Mouse (Mus musculus): ENCODE results near the gene Lsr. TPM values are rescaled to one million over a fixed set of nuclear protein-coding genes. Genes with fewer than 3 reads are reported as not detected.

Lsr gene
- polyA plus RNA-seq, 1 experiment from 2014 or later: 17.0 TPM

DNA sequence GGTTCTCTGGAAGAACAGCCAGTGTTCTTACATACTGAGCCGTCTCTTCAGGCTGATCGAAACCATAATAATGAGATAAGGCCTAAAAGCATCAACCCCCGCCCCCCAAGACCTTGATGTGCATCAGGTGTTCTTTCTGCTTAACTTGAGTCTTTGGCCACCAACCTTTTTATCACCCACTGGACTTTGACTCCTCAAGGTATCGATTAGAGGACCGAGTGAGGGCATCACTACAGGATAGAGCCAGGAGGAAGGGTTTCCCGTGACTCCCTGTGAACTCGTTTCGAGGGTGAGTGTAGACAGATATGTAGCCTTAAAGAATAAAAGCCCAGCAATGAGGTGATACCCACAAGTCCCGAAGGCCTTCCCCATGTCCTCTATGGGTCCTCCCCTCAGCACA lies 12.1 kb upstream of the Lsr start:
- H3K4me3 ChIP-seq: no peak overlapping the region
- H3K27me3 ChIP-seq: no peaks in the 10 kb centered on the region
- no peaks in the 10 kb centered on the region for H3K36me3 ChIP-seq
- 87% methylated on average over 9 of the region's 9 CpGs for WGBS
- no peaks in the 10 kb centered on the region for H3K4me1 ChIP-seq (replicated peaks)
- no peaks in the 10 kb centered on the region for H3K9me3 ChIP-seq
- no peak overlapping the region for H3K4me2 ChIP-seq
- no peak overlapping the region for H3K27ac ChIP-seq (replicated peaks)
- ATAC-seq (ENCODE audit: low read depth): no peak
- H3K9ac ChIP-seq: no peak overlapping the region

DNA sequence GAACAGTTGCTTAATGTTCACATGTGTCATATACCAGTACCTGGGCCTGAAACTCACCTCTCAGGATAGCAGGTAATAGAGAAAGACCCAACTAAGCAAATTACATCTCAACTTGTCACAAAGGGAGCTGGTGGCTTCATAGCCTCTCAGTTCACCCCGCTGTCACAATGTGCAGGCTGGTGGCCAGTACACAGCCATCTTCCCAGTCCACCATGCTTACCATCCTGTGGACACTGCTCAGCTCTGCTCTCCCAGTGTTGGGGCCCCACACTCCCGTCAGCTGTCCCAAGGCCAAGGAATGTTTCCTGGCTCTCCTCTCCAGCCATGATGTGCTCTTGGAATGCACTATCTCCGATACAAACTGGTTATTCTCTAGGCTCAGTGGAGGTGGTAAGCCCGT lies 8.4 kb upstream of the Lsr start:
- ATAC-seq (ENCODE audit: low read depth): no peak
- Histone ChIP-seq H3K4me1 (replicated peaks) (no peaks in the 10 kb centered on the region), H3K9me3 (no peaks in the 10 kb centered on the region), H3K4me2 (no peak overlapping the region), H3K27ac (replicated peaks) (no peak overlapping the region), H3K9ac (no peak overlapping the region), H3K36me3 (no peaks in the 10 kb centered on the region), H3K4me3 (no peak overlapping the region), H3K27me3 (no peaks in the 10 kb centered on the region)
- 95% methylated on average over 4 of the region's 4 CpGs for WGBS

DNA sequence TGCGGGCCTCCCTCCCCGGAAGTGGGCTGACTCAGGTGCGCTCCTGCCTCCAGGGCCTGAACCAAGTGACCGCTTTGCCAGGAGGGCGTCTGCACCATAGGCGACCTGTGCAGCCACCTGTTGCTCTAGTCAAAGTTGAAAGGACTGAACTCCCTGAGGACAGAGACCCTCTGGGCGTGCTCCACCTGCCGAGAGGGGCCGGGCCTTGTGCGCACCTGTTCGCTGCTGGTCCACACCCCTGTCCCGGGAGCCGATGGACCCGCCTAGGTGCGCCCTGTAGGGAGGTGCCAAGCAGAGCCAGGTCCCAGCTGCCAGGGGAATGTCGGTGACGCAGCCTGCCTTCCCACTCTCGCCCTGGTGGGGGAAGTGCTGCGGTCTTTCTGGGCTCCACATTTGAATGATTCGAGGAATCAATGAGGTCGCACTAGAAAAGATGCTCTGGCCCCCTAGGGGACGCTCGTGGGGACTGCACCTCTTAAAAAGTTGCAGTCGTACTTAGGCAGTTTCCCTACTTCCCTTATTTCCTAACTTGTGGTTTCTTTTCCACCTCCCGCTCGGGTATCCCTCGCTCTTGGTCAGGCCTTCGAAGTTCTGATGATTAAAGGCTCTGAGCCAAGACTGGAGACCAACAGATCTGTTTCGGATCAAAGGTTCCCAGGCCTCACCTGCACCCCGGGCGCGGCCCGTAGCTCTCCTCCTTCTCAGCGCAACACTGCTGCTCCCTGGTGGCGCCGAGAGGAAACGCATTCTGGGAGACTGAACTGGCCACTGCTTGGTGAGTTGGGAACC lies 431 bp upstream of the Lsr start, which contains the start of gene Fam187b:
TSS of gene Fam187b (plus strand) at position 290 of the 789 bp plus-strand sequence.
- Histone ChIP-seq H3K27ac (replicated peaks) (no peak within 1 kb of the TSS), H3K4me2 (peak within 1 kb of the TSS; percentile 58), H3K9me3 (no peaks in the 10 kb centered on the region), H3K9ac (peak within 1 kb of the TSS; percentile 42), H3K4me3 (peak within 1 kb of the TSS; percentile 33), H3K36me3 (no peaks in the 10 kb centered on the region), H3K4me1 (replicated peaks) (peaks cover 10% of the 10 kb centered on the region), H3K27me3 (peaks cover 24% of the 10 kb centered on the region)
- peak; percentile 72 for ATAC-seq (ENCODE audit: low read depth)
- WGBS: 1% methylated on average over 37 of the region's 37 CpGs

DNA sequence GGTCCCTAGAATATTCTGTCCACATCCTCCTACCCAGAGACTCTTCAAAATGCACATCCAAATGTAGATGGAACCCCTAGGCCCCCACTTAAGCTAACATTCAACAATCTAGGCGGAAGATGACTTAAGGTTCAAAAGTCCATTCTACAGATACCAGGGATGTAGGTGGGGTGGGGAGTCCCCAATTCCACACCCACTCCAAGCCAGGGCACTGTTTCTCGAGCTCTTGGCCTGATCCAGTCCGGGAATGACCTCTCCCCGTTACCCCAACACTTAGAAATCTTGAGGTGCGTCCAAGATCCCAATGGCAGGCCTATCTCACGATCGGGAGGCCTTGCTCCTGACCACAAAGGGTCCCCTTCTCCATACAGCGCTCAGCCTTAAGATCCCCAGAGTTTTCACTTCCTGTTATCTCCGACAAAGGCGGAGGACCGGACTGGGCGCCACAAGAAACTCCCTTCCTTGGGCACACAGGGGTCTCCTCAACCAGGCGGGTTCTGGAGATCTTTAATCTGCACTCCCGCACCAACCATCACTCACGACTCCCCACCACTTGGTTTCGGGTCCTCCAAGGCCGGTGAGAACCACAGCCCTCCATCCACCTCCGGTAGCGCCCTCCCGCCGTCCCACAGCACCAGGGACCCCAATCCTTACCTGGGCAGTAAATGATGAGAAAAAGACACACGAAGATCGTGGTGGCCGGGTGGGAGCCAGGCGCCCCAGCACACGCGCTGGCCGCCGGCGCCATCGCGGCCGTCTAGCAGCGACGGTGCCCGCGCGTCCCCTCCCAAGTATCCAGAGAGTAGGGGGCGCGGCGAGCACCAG lies 626 bp downstream of the Lsr start:
- H3K36me3 ChIP-seq: no peaks in the 10 kb centered on the region
- no peak overlapping the region for H3K27ac ChIP-seq (replicated peaks)
- H3K4me1 ChIP-seq (replicated peaks): peaks cover 10% of the 10 kb centered on the region
- H3K27me3 ChIP-seq: peaks cover 24% of the 10 kb centered on the region
- H3K4me2 ChIP-seq: peak overlapping the region; percentile 58
- peak overlapping the region; percentile 42; the same call in 1 of the 2 replicates for H3K9ac ChIP-seq
- no peaks in the 10 kb centered on the region for H3K9me3 ChIP-seq
- peak overlapping the region; percentile 33 for H3K4me3 ChIP-seq
- no peak for ATAC-seq (ENCODE audit: low read depth)
- 3% methylated on average over 41 of the region's 41 CpGs for WGBS

DNA sequence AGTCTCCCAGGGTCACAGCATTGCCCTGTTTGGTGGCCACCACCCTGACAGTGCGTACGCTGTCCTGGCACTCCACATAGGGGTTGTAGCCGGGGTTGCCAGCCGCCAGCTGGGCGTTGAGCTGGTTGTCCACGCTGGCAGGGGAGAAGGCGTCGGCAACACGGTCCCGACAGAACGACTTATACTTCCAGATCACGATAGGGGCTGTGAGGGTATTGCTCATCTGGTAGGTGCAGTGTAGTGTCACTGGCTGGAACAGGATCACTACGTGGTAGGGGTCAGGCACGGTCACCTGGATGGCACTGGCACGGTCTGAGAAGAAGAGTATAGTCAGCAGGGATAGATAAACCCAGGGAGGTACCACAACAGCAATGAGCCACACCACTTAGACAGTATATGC lies 1.4 kb downstream of the Lsr start:
- Histone ChIP-seq H3K36me3 (no peaks in the 10 kb centered on the region), H3K4me2 (peak overlapping the region; percentile 58), H3K9ac (no peak overlapping the region), H3K4me3 (peak overlapping the region; percentile 33; the same call in 1 of the 2 replicates), H3K9me3 (no peaks in the 10 kb centered on the region), H3K27me3 (peaks cover 24% of the 10 kb centered on the region), H3K4me1 (replicated peaks) (peaks cover 10% of the 10 kb centered on the region), H3K27ac (replicated peaks) (no peak overlapping the region)
- ATAC-seq (ENCODE audit: low read depth): no peak
- 89% methylated on average over 15 of the region's 15 CpGs for WGBS

DNA sequence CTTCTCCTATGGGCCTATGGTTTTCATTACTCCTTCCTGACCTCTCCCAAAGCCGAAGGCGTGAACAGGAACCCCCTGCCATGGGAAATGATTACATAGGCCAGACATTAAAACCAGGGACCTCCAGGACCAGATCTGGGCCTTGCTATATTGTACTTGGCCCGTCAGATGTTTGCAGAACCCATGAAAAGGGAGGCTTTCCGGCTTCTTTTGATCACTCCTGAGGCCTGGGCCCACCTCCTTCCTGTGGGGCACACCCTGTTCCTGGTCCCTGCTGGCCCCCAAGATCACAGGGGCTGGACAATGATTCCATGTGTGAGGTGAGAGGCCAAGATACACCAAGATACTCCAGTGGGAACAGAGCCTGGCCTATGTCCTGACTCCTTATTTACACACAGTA lies 4.1 kb downstream of the Lsr start:
- H3K4me2 ChIP-seq: no peak overlapping the region
- H3K9ac ChIP-seq: no peak overlapping the region
- H3K4me3 ChIP-seq: no peak overlapping the region
- no peaks in the 10 kb centered on the region for H3K9me3 ChIP-seq
- ATAC-seq (ENCODE audit: low read depth): no peak
- H3K27me3 ChIP-seq: peaks cover 24% of the 10 kb centered on the region
- 81% methylated on average over 4 of the region's 4 CpGs for WGBS
- H3K27ac ChIP-seq (replicated peaks): no peak overlapping the region
- H3K36me3 ChIP-seq: no peaks in the 10 kb centered on the region
- peaks cover 10% of the 10 kb centered on the region for H3K4me1 ChIP-seq (replicated peaks)

DNA sequence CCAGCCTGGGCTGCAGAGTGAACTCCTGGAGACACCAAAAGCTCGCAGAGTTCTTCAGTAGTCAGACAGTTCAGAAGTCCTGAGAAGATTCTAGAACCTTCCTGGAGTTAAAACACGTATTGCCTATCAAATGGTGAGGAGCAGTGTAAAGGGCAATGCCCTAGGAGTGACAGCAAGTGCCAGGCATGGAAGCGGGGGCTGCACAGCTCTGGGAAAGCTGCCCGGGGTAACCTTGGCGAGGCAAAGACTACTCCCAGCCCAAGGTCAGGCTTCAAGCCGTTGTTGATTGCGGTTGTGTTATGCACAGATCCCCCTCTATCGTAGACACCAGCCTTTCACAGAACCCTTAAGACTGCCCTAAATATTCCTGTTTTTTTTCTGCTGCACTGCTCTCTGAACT lies 4.7 kb downstream of the Lsr start:
- ATAC-seq (ENCODE audit: low read depth): no peak
- Histone ChIP-seq H3K9me3 (no peaks in the 10 kb centered on the region), H3K4me3 (no peak overlapping the region), H3K4me1 (replicated peaks) (peaks cover 6% of the 10 kb centered on the region), H3K36me3 (no peaks in the 10 kb centered on the region), H3K27me3 (peaks cover 21% of the 10 kb centered on the region), H3K4me2 (no peak overlapping the region), H3K27ac (replicated peaks) (no peak overlapping the region; the same call in 1 of the 2 replicates), H3K9ac (no peak overlapping the region)
- WGBS: 89% methylated on average over 8 of the region's 8 CpGs

DNA sequence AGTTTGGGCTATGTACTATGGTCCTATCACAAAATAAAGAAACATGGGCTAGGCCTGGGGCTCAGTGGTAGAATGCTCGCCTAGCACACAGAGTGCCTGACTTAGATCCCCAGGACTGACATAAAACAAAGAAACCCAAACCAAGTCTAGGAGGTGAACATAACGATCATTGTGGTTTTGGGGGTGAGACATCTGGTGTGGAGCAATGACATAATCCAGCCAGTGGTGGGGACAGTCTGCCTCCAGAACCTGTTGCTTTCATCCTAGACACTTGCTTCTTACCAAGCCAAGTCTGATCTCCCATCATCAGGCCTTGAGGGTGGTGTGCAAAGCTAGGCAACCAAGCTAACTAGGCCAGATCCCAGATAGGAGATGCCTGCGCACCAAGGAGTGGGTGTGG lies 6.6 kb downstream of the Lsr start:
- 82% methylated on average over 3 of the region's 3 CpGs for WGBS
- Histone ChIP-seq H3K9me3 (no peaks in the 10 kb centered on the region), H3K4me3 (no peak overlapping the region), H3K9ac (no peak overlapping the region), H3K27me3 (peaks cover under 1% of the 10 kb centered on the region; the same call in 1 of the 2 replicates), H3K36me3 (no peaks in the 10 kb centered on the region), H3K4me2 (no peak overlapping the region), H3K4me1 (replicated peaks) (no peaks in the 10 kb centered on the region), H3K27ac (replicated peaks) (no peak overlapping the region)
- ATAC-seq (ENCODE audit: low read depth): no peak

DNA sequence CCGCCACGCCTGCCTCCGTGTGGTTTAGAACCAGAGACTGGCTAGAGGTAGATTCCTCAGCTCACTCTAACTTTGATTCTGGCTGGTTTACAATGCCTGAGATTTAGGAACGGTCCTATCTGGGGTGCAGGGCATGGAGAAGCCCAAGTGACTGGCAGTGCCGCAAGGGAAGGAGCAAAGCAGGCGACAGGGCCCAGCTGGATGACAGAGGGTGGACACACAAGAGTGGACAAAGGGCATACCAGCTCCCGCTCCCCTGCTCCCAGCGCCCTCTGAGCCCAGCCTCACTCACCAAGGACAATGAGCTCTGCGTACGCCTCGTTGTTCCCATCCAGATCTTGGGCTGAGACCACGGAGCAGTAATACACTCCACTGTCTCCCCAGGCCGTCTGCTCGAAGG lies 7.6 kb downstream of the Lsr start:
- H3K4me1 ChIP-seq (replicated peaks): no peaks in the 10 kb centered on the region
- no peaks in the 10 kb centered on the region for H3K9me3 ChIP-seq
- 63% methylated on average over 14 of the region's 14 CpGs for WGBS
- no peak for ATAC-seq (ENCODE audit: low read depth)
- no peak overlapping the region for H3K4me2 ChIP-seq
- no peaks in the 10 kb centered on the region for H3K36me3 ChIP-seq
- H3K4me3 ChIP-seq: no peak overlapping the region
- no peak overlapping the region for H3K9ac ChIP-seq
- H3K27me3 ChIP-seq: no peaks in the 10 kb centered on the region
- no peak overlapping the region for H3K27ac ChIP-seq (replicated peaks)

DNA sequence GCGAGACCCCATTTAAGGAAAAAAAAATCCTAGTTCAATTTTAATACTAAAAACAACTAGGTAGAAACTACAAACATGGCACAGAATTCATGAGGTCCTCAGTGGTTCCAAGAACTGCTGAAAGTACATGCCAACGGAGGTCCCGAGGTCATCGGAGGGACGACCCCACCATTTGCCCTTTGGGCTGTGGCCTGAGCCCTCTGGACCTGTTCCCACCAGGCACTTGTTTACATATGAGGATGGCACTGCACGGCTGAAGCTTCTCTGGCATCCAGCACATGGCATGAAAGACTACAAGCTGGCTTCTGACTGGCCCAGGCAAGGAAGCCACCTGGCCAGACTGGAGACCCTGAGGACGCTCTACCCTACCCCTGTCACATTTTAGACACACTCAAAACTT lies 8.9 kb downstream of the Lsr start:
- Histone ChIP-seq H3K4me2 (no peak overlapping the region), H3K27ac (replicated peaks) (no peak overlapping the region), H3K4me1 (replicated peaks) (peaks cover 5% of the 10 kb centered on the region; the same call in 1 of the 2 replicates), H3K36me3 (peaks cover 3% of the 10 kb centered on the region; the same call in 1 of the 2 replicates), H3K27me3 (no peaks in the 10 kb centered on the region), H3K9ac (no peak overlapping the region), H3K4me3 (no peak overlapping the region), H3K9me3 (no peaks in the 10 kb centered on the region)
- no peak for ATAC-seq (ENCODE audit: low read depth)
- 88% methylated on average over 7 of the region's 7 CpGs for WGBS

DNA sequence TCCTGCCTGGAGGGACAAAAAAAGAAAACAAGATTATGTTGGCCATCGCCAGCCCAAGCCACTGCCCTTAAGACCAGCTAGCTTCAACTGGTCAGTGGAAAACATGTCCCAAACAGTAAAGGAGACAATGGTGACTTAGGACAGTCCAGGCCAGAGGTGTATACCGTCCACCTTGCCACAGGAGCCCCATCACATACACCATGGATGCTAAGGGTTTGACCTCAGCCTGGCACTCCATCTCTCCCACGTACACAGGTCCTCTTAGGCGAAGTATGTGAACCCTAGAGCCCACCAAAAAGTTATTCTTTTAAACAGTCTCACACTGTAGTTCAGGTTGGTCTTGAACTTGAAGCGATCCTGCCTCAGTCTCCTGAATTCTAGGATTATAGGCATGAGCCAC lies 10.4 kb downstream of the Lsr start:
- Histone ChIP-seq H3K4me2 (no peak overlapping the region), H3K27ac (replicated peaks) (no peak overlapping the region), H3K9me3 (no peaks in the 10 kb centered on the region), H3K27me3 (no peaks in the 10 kb centered on the region), H3K4me3 (no peak overlapping the region), H3K36me3 (peaks cover 15% of the 10 kb centered on the region), H3K4me1 (replicated peaks) (peaks cover 20% of the 10 kb centered on the region), H3K9ac (no peak overlapping the region)
- no peak for ATAC-seq (ENCODE audit: low read depth)
- 92% methylated on average over 5 of the region's 5 CpGs for WGBS

DNA sequence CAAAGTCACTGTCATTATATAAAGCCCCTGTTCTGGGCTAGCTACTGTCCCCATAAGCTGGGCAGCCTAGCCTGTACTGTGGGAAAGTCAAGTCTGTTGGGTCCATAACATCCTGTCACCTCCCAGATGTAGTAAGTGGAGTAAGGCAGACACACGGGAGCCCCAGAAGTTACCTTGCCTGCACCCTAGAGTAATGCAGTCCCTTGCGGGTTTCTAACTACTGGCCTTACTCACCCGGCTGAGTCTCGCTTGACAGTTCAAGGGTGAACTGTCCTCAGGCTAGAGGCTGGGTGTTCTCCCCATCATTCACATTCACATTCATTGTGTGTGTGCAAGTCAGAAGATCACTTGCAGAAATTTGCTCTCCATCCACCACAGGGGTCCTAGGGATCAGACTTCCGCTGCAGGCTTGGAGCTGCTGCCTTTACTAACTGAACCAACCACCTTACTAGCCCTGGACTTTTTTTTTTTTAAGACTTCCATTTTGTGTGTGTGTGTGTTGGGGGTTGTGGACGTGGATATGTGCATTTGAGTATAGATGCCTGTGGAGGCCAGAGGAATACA lies 13.4 kb downstream of the Lsr start:
- no peak overlapping the region for H3K9ac ChIP-seq
- no peak overlapping the region for H3K4me3 ChIP-seq
- no peak overlapping the region for H3K27ac ChIP-seq (replicated peaks)
- ATAC-seq (ENCODE audit: low read depth): no peak
- H3K4me2 ChIP-seq: no peak overlapping the region
- H3K27me3 ChIP-seq: no peaks in the 10 kb centered on the region
- peaks cover 18% of the 10 kb centered on the region for H3K36me3 ChIP-seq
- no peaks in the 10 kb centered on the region for H3K9me3 ChIP-seq
- H3K4me1 ChIP-seq (replicated peaks): peaks cover 31% of the 10 kb centered on the region
- WGBS: 82% methylated on average over 6 of the region's 6 CpGs
